Mouse (Mus musculus): ENCODE results near the gene Cd40lg. TPM values are rescaled to one million over a fixed set of nuclear protein-coding genes. Genes with fewer than 3 reads are reported as not detected.

Gene Cd40lg
- polyA plus RNA-seq, 1 experiment, result not detected

DNA sequence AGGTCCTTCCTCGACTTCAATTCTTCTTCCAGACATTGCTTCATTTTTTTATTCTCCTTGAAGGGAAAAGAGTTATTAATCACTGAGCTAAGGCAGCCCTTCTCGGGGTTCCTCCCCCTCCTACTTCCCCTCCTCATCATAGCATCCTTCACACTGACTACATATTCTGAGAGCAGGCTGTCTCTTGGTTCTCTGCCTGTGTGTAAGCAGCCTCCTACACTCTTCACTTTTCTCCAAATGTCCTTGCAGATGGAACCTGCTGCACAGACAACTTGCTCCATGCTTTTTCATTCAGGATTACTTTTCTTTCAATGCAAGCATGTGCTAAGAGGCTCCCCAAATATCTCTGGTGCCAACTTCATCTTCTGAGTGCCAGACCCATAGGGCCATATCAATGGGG lies 21.7 kb downstream of the Cd40lg start:
- Histone ChIP-seq H3K4me1 (ENCODE audit: control insufficient read depth, insufficient read depth, low read length) (no peaks in the 10 kb centered on the region), H3K4me3 (ENCODE audit: insufficient read depth, low read depth, low read length) (no peak overlapping the region), H3K27ac (ENCODE audit: insufficient read depth, low read depth, low read length) (no peak overlapping the region)
- TF ChIP-seq POLR2A (IDR thresholded peaks at IDR 0.05; ENCODE audit: insufficient read depth, low read depth, low read length) (no peak), CTCF (IDR thresholded peaks at IDR 0.05; ENCODE audit: insufficient read depth, low read depth, low read length) (no peak)
- 69% methylated on average over 2 of the region's 2 CpGs for WGBS

DNA sequence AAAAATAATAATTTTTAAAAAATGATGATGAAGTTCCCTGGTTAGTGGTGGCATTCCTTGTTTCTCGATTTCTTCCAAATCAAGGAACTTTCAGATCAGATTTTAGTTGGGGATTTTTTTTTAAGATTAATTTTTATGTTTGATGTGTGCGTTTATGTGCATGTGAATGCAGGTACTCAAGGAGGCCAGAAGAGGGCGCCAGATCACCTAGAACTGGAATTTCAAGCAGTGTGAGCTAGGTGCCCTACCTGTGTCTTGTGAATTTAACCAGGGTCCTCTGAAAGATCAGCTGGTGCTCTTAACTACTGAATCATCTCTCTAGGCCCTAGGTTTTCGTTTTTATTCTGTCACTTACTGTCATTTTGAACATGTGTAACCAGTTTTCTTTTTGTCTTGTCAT lies 24.0 kb downstream of the Cd40lg start:
- H3K27ac ChIP-seq (ENCODE audit: insufficient read depth, low read depth, low read length), result no peak overlapping the region
- H3K4me3 ChIP-seq (ENCODE audit: insufficient read depth, low read depth, low read length), result no peak overlapping the region
- TF ChIP-seq CTCF (IDR thresholded peaks at IDR 0.05; ENCODE audit: insufficient read depth, low read depth, low read length) (no peak), POLR2A (IDR thresholded peaks at IDR 0.05; ENCODE audit: insufficient read depth, low read depth, low read length) (no peak)
- no peaks in the 10 kb centered on the region for H3K4me1 ChIP-seq (ENCODE audit: control insufficient read depth, insufficient read depth, low read length)
- 69% methylated on average over 4 of the region's 4 CpGs for WGBS

DNA sequence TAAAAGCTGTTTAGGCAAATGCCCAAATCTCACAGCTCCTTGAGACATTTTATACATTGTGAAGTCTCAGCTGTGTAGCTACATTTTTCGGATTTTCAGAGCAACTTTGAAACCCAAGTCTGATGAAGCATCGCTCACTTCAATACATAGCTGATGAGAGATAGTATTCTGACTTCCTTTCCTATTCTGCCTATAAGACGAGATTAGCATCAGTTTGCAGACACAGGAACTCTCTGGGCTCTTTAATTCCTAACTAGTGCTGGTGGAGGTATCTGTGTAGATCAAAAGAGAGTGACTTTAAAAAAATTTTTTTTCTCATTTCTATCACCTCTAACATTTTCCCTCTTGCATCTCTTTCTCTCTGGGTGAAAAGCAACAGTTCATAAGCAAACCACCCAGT lies 26.6 kb downstream of the Cd40lg start:
- no peak overlapping the region for H3K27ac ChIP-seq (ENCODE audit: insufficient read depth, low read depth, low read length)
- WGBS, result 86% methylated on average over 3 of the region's 3 CpGs
- H3K4me1 ChIP-seq (ENCODE audit: control insufficient read depth, insufficient read depth, low read length), result no peaks in the 10 kb centered on the region
- H3K4me3 ChIP-seq (ENCODE audit: insufficient read depth, low read depth, low read length), result no peak overlapping the region
- no peak for TF ChIP-seq POLR2A (IDR thresholded peaks at IDR 0.05; ENCODE audit: insufficient read depth, low read depth, low read length)
- TF ChIP-seq CTCF (IDR thresholded peaks at IDR 0.05; ENCODE audit: insufficient read depth, low read depth, low read length), result no peak

DNA sequence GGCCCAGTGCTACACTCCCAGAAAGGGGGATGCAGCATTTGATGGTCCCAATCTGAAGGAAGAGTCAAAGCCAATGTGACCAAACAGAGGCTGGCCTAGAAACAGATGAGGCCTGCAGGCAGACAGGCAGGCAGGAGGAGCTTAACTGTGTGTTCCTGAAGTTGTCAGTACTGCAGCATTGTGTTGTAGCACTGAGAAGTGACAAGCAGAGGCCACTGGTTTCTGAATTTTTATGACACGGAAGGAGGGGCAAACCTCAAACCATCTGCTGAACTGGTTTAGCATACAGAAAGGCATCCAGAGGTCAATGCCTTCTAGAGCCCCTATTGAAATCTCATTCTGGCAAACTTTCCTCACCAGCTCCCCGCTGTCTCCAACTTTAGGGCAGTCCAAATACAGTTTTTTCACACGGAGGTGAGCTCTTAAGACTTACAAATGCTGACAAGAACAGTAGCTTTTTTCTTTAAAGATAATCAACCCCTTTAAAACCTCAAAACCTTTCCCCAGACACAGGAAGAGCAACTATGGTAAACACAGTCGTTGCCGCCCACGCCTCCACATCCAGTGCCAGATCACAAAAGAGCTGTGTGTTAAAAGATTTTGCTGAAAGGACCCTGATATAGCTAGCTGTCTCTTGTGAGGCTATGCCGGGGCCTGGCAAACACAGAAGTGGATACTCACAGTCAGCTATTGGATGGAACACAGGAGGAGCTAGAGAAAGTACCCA lies 41.5 kb downstream of the Cd40lg start:
- H3K27ac ChIP-seq (ENCODE audit: insufficient read depth, low read depth, low read length), result no peak overlapping the region
- TF ChIP-seq CTCF (IDR thresholded peaks at IDR 0.05; ENCODE audit: insufficient read depth, low read depth, low read length) (no peak), POLR2A (IDR thresholded peaks at IDR 0.05; ENCODE audit: insufficient read depth, low read depth, low read length) (no peak)
- 45% methylated on average over 7 of the region's 7 CpGs for WGBS

DNA sequence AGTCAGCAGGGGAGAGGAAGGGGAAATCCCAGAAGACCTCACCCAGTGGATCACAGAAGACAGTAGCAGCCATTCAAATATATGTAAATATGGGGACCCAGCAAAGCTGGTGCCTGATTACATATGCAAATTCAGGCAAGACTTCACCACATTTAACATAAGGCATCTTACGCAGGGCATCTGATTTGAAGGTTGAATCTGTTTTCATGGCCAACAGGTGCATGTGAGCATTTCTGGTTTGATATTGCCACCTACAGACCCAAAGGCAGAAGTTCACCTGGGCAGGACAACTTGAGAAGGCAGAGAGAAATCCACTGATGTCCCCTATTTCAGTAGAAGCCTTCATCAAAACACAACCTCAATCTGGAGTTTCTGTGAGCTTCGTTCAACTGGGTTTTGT lies 48.8 kb downstream of the Cd40lg start:
- TF ChIP-seq POLR2A (IDR thresholded peaks at IDR 0.05; ENCODE audit: insufficient read depth, low read depth, low read length) (no peak), CTCF (IDR thresholded peaks at IDR 0.05; ENCODE audit: insufficient read depth, low read depth, low read length) (no peak)
- no peak overlapping the region for H3K27ac ChIP-seq (ENCODE audit: insufficient read depth, low read depth, low read length)
- WGBS, result 68% methylated on average over 2 of the region's 2 CpGs
- H3K4me3 ChIP-seq (ENCODE audit: insufficient read depth, low read depth, low read length), result no peak overlapping the region
- no peaks in the 10 kb centered on the region for H3K4me1 ChIP-seq (ENCODE audit: control insufficient read depth, insufficient read depth, low read length)

More for the DNA sequence above, 41.5 kb downstream of the Cd40lg start:
- Histone ChIP-seq H3K4me3 (ENCODE audit: insufficient read depth, low read depth, low read length) (no peak overlapping the region), H3K4me1 (ENCODE audit: control insufficient read depth, insufficient read depth, low read length) (no peaks in the 10 kb centered on the region)

DNA sequence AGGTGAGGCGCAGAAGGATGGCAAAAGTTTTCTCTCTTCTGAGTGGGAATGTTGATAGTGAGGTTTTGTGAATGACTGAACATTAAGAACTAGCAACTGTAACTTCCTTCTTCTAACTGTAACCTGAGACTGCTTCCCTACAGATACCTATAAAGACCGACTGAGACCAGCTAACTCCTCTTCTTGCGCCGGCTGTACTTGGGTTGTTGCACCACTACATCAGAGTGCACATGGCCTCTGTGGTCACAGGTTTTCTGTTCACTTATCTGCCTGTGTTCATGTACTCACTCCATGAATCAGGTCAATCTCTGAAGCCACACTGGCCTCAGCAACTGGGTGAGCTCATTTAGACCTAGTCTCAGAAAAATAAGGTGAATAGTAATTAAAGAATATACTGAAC lies 51.6 kb downstream of the Cd40lg start:
- H3K27ac ChIP-seq (ENCODE audit: insufficient read depth, low read depth, low read length), result no peak overlapping the region
- 84% methylated on average over 4 of the region's 4 CpGs for WGBS

More for the DNA sequence above, 51.6 kb downstream of the Cd40lg start:
- Histone ChIP-seq H3K4me3 (ENCODE audit: insufficient read depth, low read depth, low read length) (no peak overlapping the region), H3K4me1 (ENCODE audit: control insufficient read depth, insufficient read depth, low read length) (no peaks in the 10 kb centered on the region)
- no peak for TF ChIP-seq CTCF (IDR thresholded peaks at IDR 0.05; ENCODE audit: insufficient read depth, low read depth, low read length)
- TF ChIP-seq POLR2A (IDR thresholded peaks at IDR 0.05; ENCODE audit: insufficient read depth, low read depth, low read length), result no peak

Other genes starting within 250 kb of the Cd40lg start
- not detected in 2 replicates for gene Brs3, start 169.1 kb upstream of the Cd40lg start, polyA plus RNA-seq (2012; ENCODE audit: insufficient read depth, insufficient read length, low replicate concordance, missing spikeins)
- not detected in 2 replicates for gene Htatsf1, start 158.6 kb upstream of the Cd40lg start, polyA plus RNA-seq (2012; ENCODE audit: insufficient read depth, insufficient read length, low replicate concordance, missing spikeins)
- gene Vgll1, start 124.0 kb upstream of the Cd40lg start, polyA plus RNA-seq (2012; ENCODE audit: insufficient read depth, insufficient read length, low replicate concordance, missing spikeins), result not detected in 2 replicates
- not detected in 2 replicates for gene Arhgef6, start 126.6 kb downstream of the Cd40lg start, polyA plus RNA-seq (2012; ENCODE audit: insufficient read depth, insufficient read length, low replicate concordance, missing spikeins)
- not detected in 2 replicates for gene Rbmx, start 180.9 kb downstream of the Cd40lg start, polyA plus RNA-seq (2012; ENCODE audit: insufficient read depth, insufficient read length, low replicate concordance, missing spikeins)
- not detected in 2 replicates for gene Gm364, start 197.0 kb downstream of the Cd40lg start, polyA plus RNA-seq (2012; ENCODE audit: insufficient read depth, insufficient read length, low replicate concordance, missing spikeins)

All from olfactory bulb, adult 2 months (tissue).